Mouse (Mus musculus) natural killer cell, adult 2 months (primary cell): ENCODE data around the gene Bpnt1.

Source experiments
- DNase-seq, 2 experiments: peaks; one replicate each; pipeline ENCODE4 v3.0.0; 2022; ENCODE audit warnings: low spot score in 2 of 2

Gene Bpnt1

DNA sequence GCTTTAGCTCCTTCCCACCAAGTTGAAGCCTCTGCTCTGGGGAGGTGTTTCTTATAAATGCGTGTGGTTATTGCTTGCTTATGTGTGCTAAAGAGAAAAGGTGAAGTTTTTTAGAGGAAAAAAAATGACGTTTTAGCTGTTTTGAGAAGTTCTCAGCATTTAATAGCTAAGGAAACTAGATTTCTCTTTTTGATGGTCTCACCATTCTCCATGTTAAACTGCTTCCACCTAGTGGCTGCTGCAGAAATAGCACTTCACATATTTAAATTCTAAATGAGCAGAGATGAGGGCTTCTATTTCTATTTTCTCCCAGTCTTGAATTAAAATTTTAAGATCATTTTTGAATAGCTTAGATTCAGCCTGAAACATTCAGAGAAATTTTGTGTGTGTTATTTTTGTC is 72.1 kb downstream of the Bpnt1 start:
- peak in 1 of 2 experiments; percentile 10 for DNase-seq

DNA sequence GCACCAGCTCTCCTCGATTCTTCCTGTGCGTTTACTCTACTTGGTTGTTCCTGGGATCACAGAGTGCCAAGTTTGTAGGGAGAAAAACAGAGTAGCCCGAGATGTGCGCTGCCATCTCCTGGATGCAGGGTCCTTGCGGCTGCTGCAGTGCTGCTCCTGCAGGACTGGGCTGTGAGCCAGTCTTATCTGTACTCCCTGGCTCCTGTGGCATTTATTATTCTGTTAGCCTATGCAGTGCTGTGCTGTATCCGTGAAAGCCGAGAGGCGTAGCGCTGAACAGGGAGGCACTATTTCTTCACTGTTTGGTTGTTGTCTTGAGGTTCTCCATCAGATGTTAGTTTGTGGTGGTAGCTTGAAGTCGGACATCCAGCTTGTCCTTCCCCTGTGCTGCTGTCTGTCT is 74.0 kb downstream of the Bpnt1 start:
- DNase-seq, result no peak
